Mouse (Mus musculus) right cerebral cortex, adult 2 months (tissue): Measurements from ENCODE around the gene Ccnd3.
"Not testable (repeated sequence)": the region's sequence is repeated elsewhere in the genome, so short reads cannot be mapped to it uniquely, and the experiment has no call there.

Source experiments
- DNase-seq, 2 experiments: peaks; one replicate each; pipeline ENCODE4 v3.0.0; 2021 to 2022; ENCODE audit warnings: low spot score in 2 of 2

The Ccnd3 gene

DNA sequence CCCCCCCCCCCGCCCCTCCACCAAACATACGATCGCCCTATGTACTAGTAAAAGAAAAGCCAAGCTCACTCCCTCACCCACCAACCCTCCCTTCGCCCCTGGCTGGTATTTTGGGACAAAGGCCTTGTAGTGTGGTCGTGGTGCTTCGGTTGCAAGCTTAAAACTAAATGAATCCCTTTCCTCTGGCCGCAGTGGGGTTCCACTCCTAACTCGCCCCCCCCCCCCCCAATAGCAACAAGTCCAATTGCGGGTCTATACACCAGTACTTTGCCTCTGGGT lies 90.1 kb downstream of the Ccnd3 start:
- DNase-seq = no peak

DNA sequence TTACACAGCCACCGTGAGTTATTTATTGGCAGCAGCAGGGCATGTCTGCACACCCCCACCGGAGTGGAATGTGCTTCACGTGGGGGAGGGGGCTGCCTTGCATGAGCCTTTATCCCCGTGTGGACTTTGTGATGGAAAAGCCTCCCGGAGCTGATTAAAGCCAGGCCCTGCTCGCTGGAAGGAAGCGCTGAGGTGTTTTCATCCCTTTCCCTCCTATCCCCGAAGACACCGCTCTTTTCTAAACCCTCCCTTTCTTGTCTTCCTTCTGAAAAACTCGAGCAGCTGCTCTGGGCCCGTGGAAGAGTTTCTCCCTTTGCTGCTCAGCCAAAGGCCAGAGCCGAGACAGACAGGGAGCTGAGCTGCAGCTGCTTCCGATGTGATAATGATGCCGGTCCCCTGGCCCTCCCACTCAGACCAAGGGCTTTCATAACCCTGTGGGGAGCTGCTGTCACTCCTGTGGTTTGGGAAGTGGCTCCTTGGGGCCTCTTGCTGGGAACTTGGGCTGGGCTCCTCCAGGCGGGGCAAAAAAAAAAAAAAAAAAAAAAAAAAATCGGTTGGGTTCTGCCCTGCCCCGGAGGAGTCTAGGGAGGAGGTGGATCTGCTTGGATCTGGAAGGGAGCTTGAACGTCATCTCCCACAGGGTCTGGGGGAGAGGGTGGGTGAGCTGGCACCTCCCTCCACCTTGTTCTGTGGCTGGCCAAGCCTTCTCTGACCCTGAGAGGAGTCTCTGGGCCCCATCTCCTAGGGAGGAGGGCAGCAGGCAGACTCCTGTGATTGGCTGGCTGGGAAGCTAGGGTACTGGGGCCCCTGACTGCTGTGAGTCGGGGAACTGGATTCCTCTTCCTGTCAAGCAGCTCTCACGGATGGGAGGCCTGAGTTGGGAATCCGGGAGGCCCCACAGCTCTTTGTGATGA lies 90.7 kb downstream of the Ccnd3 start:
- no peak for DNase-seq

DNA sequence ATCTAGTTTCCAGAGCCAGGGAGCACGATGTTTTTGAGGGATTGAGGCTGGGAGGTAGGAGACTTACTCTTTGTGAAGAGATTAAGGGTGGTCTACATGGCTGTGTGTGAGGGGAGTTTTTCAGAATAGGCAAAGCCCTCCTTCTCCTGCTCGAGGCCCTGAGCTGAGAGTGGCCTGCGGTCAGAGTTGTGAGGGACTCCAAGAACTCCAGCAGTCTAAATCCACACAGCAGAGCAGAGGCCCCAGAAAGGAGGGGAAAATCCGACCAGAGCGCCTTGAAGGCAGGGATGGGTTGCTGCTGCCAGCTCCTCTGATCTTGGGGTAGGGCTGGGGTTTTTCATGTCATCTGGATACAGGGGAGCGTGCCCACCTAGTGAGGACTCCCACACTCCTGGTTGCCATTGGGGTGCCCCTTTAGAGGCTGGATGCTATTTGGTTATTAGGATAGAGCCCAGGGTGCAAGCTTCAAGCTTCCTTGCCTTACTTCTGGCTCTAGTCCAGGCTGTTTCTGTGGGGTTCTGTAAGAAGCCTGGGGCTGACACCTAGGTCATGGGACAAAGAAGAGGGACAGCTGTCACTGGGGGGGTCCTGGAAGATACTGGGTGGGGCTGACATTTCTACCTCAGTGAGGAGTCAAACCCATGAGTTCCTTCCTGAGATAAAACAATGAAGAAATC lies 91.4 kb downstream of the Ccnd3 start:
- no peak for DNase-seq

DNA sequence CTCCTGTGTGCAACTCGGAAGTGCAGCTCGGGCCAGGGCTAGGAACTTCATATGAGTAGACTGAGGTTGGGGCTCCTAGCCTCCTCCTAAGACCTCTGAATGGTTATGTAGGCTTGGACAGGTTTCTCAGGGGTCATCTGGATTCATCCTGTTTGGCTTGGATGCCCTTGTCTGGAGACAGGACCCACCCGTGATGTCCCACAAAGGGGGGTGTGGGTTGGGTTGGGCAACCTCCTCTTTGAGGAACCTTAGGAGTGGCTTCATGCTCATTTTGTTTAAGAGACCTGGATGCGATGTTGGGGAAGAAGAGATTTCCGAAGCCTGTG lies 92.0 kb downstream of the Ccnd3 start:
- DNase-seq = no peak

DNA sequence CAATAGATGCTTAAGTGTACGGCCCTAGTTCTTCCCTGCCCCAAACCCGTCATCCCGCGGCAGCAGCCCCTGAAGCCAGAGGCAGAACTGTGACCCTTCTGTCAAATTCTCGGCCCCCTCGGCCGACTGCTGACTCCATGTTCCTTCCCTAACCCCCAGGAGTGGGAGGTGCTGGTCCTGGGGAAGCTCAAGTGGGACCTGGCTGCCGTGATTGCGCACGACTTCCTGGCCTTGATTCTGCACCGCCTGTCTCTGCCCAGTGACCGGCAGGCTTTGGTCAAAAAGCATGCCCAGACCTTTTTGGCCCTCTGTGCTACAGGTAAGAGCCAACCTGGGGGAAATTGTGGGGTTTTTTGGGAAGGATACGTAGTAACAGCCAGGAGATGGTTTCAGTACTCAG lies 92.4 kb downstream of the Ccnd3 start:
- DNase-seq = no peak

DNA sequence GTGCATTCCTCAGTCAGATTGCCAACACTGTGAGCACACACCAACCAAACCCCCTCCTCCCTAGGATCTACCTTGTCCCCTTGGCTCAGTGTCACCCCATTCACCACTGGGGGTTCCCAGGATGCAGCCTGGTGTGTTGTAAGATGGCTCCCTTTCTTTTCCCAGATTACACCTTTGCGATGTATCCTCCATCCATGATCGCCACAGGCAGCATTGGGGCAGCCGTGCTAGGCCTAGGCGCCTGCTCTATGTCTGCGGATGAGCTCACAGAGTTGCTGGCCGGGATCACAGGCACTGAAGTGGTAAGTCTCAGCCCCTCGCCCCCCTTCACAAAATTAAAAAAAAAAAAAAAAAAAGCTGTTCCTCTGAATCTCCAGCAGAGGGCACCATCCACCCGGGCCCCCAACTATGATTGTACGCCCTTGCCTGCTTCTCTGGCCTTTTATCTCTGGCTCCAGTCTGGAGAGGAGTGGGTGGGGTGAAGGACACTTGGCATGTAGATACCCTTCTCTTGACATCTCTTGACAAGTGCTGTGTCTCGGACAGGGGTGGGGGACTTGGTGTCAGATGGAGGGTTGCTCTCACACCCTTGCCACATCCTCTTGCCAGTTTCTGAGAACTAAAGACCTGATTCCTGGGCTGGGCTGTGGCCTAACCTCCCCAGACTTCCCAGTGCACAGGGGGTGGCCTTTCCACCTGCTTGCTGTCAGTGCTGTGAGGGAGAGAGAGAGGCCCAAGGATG lies 93.2 kb downstream of the Ccnd3 start:
- DNase-seq = peak in 1 of 2 experiments; percentile 31

DNA sequence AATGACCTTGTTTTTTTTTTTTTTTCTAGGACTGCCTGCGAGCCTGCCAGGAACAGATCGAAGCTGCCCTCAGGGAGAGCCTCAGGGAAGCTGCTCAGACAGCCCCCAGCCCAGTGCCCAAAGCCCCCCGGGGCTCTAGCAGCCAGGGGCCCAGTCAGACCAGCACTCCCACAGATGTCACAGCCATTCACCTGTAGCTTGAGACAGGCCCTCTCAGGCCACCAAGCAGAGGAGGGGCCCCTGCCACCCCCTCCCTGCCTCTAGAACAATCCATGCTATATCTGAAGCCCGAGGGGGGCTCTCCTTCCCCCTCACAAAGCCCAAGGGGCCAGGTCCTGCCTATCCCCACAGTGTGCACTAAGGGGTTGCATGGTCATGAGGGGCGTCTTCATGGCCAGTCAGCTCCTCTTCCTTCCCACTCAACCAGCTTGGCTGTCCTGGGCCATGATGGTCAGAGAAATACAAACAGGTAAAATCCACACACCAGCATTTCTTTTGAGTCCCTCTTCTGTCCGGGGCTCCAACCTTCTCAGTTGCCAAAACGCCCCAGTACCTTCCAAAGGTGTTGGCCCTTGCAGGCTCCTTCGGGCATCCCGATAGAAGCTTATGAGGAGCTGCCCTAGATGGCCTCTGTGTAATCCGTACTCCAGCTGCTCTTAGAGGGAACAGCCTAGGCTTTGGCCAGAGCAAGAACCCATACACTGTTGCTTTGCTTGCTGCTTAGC lies 93.9 kb downstream of the Ccnd3 start:
- not testable (repeated sequence) for DNase-seq

DNA sequence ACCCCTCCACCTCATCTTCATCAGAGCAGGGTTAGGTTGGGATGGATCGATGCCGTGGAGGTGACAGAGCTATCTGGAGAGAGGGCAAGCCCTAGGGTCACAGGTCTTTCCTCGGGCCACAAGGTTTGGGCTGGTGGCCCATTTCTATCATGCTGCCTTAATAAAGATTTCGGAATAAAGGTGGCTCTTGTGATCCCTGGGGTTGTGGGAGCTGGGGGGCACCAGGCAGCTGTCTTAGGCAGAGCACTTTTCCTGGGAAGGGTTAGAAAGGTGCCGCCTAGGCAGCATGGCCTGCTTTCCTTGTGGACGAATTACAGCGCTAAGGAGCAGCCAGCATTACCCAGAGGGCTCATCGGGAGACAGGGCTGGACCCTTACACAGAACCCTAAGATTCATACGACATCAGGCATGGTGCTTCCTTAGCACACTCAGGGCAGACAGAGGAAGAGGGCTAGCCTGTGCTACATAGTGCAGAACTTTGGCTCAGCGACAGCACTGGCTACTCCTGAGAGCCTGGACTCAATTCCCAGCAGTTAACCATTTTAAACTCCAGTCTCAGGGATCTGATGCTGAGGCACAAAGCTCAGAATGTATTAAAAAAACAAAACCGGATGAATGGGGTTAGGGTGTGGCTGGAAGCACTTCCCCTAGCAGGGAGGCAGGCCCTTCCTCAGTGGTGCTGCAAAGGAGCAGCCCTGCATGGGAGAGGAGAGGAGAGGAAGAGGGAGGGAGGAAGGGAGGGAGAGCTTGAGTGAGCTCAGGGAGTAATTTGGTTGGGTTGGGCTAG lies 94.9 kb downstream of the Ccnd3 start:
- DNase-seq = no peak

DNA sequence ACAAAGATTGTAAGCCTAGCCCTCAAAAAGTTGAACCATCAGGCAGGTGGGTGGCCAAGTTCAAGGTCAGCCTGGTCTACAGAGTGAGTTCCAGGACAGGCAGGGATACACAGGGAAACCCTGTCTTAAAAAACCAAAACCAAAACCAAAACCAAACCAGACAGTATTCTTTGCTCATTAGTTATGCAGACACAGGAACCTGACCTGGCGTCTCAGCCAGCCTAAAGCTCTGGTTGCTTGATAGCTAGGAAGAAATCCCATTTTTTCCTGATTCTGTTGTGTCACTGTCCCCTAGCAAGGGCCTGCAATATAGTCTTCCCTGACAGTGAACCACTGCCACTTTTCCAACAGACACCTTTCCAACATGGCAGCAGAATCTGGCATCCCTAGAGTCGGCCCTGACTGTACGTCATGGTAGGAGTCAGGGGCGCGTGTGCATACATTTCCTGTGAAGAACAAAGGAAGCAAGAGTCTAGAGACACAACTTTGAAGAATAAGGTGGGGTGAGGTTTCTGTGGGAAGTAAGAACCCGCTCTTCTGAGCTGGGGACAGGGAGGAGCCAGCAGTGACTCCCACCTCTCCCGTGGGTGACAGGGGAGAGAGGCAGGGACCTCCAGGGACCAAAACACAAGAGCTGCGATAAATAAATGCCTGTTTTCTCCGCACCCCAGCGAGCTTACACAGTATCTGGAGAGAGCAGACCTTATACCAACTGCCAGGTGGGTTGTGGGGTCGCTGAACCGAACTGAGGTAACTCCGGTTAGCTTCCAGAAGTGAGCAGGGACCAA lies 95.9 kb downstream of the Ccnd3 start:
- no peak for DNase-seq

DNA sequence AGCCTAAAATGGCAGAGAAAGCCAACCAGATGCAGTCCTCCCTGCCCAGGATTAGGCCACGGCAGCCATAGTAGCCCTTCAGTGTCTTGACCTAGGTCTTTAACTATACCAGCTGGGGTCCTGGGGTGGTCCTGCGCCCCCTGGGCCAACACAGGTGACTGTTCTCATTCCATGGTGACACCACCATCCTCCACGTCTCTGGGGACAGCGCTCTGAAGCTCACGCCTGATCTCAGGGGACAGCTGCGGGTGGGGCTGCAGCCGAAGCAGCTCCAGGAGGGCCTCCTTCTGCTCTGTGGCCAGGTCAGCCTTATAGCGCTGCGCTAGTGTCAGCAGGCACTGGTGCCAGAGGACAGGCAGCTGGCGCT lies 96.5 kb downstream of the Ccnd3 start:
- DNase-seq = no peak

DNA sequence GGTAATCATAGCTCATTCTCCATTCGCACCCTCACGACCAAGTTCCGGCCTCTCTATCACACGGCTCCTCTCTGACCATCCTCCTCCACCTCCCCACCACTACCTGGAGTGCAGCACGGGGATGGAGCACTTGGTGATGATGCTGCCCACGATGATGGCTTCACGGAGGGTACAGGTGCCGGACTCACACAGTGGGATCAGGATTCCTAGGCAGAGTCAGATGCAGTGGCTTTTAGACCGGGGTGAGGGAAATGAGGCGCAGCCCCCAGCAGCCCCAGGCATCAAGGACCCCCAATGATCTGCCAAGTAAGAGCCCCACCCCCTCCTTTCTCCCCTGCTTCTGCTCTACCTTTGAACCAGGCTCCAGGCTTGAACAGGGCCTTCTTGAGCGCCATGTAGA lies 97.4 kb downstream of the Ccnd3 start:
- DNase-seq = no peak

DNA sequence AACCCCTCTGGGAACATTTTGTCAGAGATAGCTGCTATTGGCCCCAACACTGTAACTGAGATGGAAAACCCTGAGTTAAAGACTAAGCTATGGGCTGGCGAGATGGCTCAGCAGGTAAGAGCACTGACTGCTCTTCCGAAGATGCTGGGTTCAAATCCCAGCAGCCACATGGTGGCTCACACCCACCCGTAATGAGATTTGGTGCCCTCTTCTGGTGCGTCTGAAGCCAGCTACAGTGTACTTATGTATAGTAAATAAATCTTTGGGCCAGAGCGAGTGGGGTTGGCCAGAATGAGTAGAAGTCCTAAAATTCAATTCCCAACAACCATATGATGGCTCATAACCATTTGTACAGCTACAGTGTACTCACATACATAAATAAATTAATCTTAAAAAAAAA lies 101.4 kb downstream of the Ccnd3 start:
- no peak for DNase-seq

DNA sequence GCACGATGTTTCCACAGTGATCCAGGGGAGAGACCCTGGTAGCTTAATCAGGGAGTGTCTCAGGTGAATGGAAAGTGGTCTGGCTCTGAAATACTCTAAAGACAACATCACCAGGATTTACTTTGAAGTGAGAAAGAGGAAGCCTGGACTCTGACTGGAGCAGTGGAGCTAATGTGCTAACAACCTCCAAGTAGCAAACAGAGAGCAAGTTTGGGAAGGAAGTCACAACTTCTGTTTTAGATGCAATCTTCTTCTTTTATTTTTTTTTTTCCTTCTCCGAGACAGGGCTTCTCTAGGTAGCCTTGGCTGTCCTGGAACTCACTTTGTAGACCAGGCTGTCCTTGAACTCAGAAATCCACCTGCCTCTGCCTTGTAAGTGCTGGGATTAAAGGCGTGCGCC lies 104.3 kb downstream of the Ccnd3 start:
- DNase-seq = no peak

DNA sequence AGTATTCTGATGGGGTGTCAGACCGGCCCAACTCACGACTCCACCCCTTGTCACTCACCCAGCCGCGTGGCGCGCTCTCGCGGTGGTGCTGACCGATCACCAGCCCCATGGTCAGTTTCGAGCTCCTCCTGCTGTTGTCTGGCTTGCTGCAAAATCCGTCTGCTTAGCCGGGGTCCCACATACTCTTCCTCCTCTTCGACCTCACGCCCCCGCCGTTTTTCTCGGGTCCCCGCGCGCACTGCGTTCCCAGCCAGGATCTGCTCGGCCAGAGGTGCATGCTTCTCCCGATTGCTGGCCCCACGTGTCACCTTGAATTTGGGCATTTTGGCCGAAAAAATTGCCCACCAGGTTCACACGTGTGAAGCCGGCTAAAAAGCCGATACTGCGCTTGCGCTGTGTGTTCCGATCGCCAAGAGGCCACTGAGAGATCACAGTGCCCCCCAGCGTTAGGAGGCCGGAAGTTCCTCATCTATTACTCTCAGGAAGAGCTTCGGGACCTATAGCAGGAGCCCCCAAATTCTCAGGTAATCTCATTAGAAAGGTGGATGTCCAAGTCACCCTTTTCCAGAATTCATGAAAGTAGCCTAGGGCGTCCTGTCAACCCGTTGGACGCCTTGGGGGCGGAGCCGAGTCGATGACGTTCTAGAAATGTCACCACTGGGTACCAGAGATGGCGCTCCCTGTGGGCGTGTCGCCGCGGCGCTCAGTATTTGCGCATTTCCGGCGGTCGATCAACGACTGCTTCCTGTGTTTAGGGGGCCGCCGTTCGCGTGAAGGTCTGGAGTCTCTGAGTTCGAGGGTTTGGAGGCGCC lies 106.2 kb downstream of the Ccnd3 start, which contains the start of the genes Bysl, Med20 and Gm20517:
Gene Bysl, minus strand, starts transcription at position 644 of the 812 bp plus-strand sequence.
Gene Med20, plus strand, starts transcription at position 734 of the 812 bp plus-strand sequence.
Gene Gm20517, plus strand, starts transcription at position 741 of the 812 bp plus-strand sequence.
- DNase-seq = peak; percentile 98

DNA sequence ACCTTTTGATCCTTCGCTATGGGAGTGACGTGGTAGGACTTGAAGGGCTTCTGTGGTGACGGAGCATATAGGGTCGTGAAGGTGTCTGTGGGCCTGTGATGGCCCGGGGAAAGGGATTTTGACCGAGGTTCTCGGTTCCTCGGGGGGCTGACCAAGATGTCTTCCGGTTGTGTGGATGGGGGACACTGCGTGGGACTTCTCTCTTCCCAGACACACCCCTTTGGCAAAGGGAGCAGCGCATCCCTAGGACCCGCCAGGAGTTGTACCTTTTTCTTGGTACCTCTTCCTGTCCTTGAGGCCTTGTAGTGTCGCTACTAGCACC lies 106.8 kb downstream of the Ccnd3 start:
- DNase-seq = no peak

DNA sequence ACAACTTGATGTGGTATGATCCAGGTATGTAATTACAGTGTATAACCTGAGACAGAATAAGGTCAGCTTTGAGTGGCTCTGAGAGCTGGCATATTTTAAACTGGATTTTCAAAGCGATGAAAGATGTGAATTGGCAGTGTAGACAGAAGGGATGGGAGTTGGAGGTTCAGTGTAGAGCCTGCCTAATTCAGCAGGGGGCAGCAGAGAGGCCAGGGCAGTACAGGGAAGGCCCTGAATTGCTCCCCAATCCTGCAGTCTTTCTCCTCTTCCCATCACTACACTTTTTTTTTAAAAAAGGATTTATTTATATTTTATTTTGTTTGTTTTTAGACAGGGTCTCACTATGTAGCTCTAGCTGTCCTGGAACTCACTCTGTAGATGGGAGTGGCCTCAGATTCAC lies 109.2 kb downstream of the Ccnd3 start:
- no peak for DNase-seq

DNA sequence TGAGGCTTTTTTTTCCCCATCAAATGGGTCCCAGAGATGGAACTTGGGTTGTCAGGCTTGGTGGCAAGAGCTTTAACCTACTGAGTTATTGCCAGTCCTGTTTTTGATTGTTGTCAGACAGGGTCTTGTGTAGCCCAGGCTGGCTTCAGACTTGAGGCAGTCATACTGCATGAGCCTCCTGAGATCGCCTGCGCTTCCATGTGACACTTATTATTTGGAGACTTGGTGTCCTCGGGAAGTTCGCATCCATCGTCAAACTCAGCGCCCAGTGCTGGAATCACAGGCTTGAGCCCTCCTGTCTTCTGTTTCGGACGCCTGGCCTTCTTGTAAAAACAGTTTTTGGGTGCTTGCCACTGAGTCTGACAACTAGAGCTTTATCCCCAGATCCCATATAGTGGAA lies 111.3 kb downstream of the Ccnd3 start:
- DNase-seq = no peak

DNA sequence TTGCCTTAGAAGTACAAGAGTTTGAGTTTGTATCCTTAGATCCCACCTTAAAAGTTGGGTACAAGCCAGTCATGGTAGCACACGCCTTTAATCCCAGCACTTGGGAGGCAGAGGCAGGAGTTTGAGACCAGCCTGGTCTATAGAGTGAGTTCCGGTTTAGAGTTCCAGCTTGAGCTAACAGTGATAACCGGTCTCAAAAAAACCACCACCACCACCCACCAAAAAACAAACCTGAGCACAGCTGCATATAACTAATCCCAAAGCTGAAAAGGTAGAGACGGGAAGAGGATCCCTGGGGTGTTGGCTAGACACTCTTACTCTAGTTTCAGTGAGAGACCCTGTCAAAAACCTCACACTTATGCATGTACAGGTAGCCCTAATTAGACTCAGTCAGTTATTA lies 111.8 kb downstream of the Ccnd3 start:
- no peak for DNase-seq

DNA sequence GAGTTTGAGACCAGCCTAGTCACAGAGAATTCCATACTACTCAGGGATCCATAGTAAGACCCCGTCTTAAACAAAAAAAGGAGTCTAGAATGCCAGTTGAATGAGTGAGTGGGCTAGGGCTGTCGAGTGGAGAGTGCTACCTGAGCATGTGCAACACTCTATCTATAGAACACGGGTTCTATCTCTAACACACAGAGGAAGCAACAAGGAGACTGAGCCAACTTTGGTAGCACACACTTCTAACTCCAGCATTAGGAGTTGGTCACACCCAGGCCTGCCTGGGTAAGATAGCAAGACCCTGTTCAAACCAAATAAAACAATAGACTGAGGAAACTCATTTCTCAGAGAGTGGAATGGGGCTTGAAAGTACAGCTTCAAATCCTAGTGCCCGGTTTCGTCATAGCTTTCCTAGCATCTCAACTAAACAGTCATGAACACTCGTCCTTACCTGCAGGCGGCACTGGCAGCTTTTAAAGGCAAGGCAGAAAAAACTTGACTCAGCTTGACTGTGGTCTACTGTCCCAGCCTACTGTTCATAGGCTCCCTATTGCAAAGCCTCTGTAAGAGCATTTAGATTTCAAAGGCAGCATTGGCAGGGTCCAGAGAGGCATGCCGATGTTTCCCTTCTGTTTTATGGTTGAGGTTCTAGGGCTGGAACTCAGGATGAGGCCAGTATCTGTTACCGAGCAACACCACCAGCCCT lies 112.9 kb downstream of the Ccnd3 start:
- DNase-seq = no peak
